Mouse (Mus musculus): ENCODE data around the gene Fam102a.

DNA sequence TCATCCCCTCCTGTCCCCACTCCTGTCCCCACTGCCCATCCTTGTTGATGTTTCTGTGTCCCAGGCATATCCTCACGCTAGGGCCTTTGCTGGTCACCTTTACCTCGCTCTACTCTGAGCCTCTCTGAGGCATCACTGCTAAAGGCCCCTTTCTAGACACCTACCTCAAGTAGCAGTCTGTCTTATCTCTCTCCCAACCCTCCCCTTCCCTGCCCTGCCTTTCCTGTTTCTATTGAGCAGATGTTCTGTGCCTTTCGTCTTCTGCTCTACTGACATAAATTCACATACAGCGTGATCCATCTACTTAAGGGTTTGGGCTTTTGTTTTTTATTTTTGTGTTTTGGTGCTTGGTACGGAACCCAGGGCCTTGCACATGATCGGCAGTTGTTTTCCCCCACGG, 20.9 kb downstream of the Fam102a start:
- TF ChIP-seq CTCF (IDR thresholded peaks at IDR 0.05; ENCODE audit: control insufficient read depth, insufficient read depth, insufficient read length) (no peak), CEBPB (IDR thresholded peaks at IDR 0.05; ENCODE audit: low read depth) (no peak), MAX (IDR thresholded peaks at IDR 0.05) (no peak), FOSL1 (IDR thresholded peaks at IDR 0.05; ENCODE audit: insufficient read depth, low read length, poor library complexity, severe bottlenecking) (no peak), USF1 (IDR thresholded peaks at IDR 0.05; ENCODE audit: low read depth) (no peak)
